Mouse (Mus musculus) kidney, adult 11 months (tissue): Measurements from ENCODE around the gene Gm21964.
A peak's percentile ranks its signal among the peaks of the same experiment; 100 is the strongest.

Source experiments
- DNase-seq: peaks from one replicate; pipeline ENCODE4 v3.0.0; 2022

Gene Gm21964

DNA sequence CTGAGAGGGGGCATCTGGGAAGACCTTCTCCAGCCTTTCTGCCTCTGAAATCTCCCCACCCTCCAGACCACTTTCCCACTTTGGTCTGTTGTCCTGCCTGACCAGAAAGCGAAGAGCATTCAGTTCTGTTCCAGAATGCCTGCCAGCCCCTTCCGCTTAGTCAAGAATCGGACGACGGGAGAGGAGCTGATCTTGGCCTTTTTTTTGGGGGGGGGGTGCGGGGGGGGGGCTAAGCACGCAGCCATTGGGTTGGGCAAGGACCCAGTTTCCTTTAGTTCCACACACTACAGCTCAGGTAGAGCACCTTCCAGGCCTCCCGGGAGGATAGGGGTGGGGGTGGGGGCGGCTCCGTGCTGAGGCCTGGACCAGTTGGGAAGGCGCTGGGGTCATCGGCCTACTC, at the start of gene Gm21964:
Gene Gm21964, plus strand, starts transcription at position 301 of the 400 bp plus-strand sequence.
- DNase-seq, result no peak

DNA sequence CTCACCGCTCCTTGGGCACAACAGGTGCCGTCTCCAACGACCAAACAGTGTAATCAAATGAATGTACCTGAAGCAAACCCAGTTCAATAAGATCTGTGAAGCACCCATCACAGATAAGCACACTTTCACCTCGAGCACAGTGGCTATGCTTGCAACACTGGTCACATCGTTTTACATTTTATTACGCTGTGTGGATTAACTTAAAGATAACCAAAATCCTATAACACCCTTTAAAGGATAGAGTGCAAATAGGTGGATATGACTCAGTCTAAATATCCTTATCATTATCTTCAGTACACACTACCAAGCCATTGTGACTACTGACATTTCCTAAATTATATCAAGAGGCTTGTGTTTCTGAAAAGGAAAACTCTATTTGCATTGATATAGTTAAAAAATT, 49.8 kb upstream of the Gm21964 start:
- no peak for DNase-seq

DNA sequence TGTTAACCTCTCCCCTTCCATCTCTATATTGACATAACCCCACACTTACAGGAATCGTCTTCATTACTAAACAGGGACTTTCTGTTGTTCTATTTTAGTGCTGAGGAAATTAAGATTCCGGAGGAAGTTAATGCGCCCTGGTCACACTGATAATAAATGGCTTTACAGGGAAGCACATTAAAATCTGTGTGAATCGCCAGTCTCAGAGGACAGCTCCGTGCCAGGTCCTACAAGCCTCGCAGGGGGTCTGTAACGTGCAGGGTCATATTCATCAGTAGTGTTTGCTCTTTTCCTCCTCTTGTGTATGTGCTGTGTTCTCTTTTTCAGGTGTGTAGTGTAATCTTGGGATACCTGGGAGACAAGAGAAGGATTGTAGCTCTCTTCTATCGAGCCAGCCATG, 42.8 kb upstream of the Gm21964 start:
- DNase-seq, result no peak

DNA sequence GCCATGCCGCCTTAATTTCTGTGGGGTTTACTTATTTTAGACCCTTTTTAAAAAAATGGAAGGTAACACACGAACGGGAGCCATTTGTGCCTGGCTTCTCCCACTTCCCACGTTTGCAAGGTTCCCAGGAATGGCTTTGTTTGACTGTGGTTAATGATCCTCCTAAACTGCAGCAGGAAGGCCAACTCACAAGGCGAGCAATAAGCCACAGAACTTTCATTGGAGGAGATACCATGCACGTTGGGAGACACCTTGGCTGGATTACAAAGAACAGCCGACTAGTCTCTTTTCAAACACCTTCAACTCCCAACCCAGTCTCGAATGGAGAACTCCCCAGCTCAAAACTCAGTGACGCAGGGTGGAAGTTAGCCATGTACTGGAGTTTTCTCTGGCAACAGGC, 36.8 kb upstream of the Gm21964 start:
- DNase-seq, result no peak

DNA sequence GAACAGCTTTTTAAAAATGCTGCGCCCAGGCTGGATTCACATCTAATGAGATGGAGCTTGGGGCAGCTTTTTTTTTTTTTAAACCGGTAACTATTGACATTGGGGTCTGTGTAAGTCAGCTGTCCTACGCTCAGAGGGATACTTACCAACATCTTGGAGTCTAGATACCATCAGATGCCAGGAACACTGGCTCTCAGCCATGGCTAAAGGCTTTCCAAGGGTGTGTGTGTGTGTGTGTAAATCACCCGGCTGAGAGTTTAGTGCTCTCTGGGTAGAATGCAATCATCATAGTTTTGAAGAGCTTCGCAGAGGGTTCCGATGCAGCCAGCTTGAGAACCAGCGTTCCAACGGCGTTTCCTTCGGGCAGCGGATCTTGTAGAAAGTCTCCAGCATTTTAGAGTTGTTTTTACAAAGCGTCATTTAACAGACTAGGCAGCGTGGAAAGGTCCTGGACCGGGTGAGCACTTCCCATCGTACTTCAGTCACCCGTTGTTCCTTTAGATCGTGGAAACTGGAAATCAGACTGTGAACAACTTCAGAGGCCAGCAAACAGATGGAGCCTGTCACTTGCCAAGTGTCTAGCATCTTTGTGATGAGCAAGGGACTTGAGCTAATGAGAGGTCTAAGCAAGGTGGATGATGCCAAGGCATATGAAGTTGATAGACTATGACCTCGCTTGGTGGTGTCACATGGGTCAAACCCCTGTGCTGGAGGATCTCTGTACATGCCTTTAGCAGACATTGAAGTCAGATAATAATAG, 36.2 kb upstream of the Gm21964 start:
- no peak for DNase-seq

DNA sequence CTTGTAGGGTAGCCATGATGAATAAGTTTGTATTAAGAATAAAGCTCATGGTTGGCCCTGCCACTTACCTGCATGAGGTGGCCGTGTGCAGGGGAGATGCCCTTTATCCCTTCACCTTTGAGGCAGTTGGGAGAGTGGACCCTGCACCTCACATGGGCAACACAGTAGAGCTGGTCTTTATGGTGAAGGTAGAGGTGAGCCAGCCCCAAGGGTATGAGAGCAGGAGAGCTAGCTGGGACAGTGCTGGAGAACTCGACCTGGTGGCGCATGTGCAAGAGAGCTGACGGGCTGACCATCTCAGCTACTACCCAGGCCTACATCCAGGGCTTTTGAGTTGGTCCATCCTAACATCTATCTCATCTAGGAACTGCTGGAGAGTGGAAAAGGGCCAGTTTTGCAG, 35.3 kb upstream of the Gm21964 start:
- DNase-seq, result no peak

DNA sequence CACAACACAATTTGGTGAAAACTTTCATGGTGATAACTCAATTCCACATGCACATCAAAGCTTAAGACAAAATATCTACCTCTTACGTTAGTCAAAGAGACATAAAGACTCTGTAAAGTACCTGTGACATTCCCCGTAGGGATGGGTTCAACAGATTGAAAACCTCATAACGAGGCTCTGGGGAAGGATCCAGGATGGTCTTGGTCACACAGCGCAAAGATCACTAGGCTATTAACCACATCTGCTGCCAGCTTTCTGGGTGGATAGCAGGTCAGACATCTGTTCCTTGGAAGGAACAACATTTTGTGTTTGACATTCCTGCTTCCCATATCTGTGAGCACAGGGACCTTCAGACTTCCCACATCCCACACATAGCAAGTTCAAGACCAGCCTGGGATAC, 31.3 kb upstream of the Gm21964 start:
- DNase-seq, result no peak

DNA sequence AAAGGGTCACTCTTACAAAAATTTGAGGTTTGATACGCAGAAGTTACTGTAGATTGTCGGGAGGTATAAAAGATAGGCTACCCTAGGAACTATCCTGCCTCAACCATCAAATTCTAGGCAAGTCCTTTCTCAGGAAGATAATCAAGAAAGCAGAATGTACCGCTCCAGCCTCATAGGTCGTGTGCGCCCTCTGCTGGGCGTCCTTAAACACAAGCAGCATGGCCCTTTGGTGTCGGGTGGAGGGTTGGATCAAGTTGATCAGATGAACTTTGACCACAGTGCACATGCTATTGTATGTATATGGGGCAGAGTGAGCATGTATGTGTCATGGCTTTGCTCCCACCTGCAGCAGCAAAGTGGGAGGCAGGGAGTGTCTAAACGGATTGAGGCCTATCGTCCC, 29.4 kb upstream of the Gm21964 start:
- no peak for DNase-seq

DNA sequence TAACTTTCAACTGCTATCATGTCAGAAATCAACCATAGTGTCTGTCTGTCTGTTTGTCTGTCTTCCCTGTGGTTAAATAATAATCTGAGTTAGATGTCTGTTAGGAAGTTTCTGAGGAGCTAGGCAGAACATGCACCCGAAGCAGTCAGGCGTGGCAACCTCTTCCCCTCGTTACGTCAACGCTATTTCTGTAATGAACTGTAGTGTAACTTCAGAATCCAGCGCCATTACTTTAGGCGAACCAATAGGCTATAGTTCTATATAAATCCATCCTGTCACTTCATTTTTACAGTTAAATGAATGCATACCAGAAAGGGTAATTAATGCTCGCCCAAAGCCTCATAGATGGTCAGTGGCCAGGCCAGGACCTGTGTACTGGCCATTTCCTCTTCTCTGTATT, 26.5 kb upstream of the Gm21964 start:
- no peak for DNase-seq

DNA sequence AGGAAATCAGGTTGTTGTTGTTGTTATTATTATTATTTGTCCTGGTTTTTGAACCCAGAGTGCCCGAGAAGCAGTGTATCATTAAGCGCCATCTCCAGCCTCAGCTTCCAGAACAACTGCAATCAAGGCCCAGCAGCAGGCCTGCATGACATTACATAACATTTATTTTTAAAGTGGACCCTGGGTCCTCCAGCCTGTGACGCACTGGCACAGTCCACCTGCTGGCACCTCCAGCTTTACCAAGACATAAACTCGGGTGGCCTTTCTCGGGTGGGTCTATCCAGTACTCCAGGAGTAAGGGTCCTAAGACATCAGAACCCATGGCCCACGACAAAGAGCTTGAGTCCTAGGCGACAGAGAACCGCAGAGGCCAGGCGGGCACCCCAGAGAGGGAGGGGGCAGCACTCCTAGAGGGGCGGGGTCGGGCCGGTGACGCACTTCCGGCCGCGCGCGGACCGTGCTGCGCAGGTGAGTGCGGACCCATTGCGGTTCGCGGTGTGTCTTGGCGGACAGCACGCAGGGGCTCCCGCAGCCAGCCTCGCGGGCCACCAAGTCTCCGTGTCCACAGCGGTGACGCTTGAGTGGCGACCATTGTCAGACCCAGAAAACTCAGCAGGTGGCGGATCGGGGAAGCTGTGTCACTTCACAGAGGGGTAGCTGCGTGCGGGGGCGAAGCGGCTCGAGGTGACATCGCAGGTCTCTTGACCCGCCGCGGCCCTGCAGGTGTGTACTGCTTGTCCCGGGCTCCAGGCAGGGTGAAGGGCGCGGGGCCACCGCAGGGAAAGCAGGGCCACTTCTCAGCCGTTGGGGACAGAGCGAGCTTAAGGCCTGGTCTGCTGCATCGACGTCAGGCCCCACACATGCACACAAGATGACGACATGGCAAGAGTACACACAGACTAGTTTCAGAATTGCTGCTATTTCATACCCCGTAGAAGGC, 21.5 kb upstream of the Gm21964 start, which contains the start of gene Zfp612:
Gene Zfp612, plus strand, starts transcription at position 465 of the 940 bp plus-strand sequence.
- peak; percentile 56 for DNase-seq

DNA sequence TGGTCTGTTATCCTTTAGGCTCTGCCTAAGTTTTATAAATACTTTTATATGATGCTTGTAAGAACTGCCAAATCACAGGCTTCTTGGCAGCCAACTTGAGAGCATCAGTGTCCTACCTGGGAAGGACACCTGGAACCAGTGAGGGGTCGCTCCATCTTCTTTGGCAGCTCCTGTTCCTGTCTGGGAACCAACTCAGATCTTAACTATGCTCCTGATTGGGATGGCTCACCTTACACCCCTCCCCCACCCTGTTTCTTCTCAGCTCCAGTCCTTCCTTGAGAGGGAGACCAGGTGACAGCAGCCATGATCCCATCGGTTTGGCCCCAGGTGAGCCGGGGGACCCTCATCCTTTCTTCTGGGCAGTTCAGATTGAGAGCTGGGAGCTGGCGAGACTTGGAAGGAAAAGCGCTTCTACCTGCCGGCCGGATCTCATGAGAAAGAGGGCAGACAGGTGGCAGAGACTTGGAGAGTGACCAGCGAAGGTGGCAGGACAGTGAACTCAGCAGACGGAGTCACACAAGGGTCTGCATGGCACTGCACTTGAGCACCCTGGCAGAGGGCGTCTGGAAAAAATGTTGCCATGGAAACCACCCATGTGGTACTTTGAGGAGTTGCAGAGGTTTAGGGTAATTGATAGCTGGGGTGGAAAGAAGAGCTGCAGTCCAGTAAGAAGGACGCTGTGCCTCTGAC, 18.4 kb upstream of the Gm21964 start:
- DNase-seq, result no peak

DNA sequence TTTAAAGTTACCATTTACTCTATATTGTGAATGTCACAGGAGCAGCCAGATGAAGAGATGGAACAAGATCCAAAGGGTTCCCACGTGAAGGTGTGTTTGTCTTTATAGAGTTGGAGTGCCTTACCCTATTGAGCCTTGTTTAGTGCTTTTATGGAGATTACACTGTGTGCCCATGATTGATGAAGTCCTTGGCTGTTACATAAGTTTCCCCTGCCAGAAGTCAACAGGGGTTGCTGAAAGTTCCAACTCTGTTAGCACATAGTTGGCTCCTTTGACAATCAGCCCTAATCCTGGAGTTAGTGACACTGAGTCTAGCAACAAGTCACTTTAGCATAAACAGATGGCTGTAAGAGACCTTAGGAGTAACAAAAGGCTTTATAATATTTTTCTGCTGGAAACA, 9.1 kb upstream of the Gm21964 start:
- no peak for DNase-seq

DNA sequence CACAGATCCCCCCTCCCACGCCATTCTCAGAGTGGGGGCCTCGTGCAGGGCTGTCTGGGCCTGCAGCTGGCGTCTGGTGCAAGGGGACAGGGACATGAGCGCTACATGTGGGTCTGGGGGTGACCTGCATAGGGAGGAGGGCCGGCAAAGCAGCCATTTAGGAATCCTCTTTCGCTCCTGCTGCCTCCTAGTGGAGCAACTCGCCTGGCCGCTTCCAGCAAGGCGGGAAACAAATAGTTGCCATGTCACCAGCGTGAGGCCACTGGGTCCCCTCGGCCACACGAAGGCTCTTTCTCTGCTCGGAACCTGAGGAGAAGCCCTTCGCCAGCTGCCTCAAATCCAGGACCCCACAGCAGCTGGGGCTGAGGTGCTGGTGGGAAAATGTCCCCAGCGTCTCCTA, 669 bp downstream of the Gm21964 start:
- DNase-seq, result no peak

DNA sequence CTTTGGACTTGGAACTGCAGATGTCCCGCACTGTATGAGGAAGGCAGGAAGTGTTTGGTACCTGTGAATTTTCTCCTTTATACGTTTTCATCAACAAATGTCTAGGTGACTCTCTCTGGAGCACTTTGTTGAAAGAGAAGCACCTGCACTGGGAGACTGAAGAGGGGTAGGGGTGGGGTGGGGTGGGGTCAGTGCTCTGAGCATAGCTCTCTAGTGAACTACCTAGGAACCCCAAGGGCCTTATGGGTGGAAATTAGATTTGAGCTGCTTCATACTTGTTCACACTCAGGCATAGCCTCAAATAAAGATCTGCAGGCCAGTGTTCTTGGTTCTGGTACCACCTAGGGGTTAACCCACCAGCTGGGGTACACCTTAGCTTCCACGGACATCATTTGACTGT, 1.6 kb downstream of the Gm21964 start, which contains the start of gene Gm17720:
Gene Gm17720, minus strand, starts transcription at position 101 of the 400 bp plus-strand sequence.
- DNase-seq, result no peak

DNA sequence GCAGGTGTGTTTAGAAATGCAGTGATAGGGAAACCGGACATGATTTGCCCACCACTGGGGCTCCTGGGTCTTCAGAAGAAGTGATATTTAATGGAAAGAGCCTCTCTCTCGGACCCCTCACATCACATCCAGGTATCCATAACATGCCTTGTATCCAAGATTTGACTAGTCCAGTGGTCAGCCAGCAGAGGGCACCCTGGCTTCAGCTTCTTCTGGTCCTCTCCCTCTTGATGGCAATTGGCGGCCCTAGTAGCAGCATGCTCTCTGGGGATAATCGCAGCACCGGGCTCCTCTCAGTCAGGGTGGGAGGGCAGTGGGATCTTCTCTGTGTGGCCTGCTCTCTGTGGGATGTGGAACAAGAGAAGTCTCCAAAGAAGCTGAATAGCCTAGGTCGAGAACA, 18.7 kb downstream of the Gm21964 start:
- no peak for DNase-seq

DNA sequence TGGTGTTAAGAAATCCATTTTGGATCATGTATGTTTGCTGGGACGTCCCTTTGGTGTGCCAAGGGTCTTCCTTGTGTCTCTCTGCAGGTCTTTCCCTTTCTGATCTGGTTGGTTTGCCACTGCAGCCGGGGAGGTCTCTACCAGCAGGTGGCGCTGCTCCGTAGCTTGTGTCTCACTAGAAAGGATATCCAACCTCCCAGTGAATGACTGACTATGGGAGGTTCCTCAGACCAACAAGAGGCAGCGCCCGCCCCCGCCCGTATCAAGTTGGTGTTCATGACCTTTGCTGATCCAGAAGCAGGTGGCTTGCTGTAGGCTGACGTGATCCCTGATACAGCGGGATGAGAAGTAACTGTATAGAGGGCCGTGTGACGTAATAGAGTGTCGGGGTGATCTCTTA, 29.5 kb downstream of the Gm21964 start:
- DNase-seq, result peak; percentile 45

DNA sequence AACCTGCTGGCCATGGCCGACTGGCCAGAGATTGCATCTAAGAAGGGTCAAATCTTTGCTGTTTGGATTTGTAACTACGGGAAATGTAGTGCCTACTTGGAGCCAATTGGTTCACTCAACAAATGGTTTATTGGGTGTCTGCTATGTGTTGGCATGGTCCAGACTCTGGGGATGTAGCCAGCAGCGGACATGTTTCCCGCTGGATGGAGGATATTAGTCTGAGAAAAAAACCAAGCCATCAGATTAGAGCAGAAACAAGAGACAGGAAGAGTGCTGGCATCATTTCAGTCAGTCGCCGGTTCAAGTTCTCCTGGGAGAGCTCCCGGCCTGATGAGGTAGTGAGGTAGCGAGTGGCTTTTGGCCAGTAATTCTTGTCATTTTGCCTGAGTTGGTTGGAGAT, 33.2 kb downstream of the Gm21964 start:
- no peak for DNase-seq

DNA sequence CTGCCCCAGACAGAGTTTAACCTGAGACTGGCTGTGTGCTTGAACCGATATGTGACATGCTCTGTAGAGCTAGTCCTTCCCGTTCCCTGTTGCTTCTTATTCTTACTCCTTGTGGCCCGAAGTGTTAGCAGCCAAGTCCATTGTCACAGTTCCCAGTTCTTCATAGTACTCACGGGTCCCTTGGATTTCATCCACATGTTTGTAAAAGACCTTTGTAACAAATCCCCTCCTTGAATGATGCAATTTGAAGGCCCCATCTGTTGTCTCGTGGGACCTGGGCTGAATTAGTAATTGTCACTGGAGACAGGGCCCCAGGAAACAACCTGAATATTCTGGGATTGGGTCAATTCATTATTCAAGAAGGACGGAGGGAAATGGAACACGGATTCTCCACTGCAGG, 34.5 kb downstream of the Gm21964 start:
- no peak for DNase-seq

DNA sequence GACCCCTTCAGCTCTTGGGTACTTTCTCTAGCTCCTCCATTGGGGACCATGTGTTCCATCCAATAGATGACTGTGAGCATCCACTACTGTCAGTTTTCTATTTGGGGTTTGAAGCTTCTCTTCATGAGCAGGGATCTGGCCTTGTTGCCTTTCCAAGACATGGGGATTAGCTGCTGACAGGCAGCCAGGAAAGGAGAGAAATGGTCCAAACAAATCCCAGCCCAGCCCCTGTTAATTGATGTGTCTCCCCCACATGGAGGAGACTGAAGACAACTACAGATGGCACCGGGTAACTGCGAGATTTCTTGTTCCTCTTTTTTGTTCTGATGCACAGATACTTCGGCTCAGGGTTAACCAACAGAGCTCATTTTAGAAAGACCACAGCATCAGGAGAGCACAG, 39.1 kb downstream of the Gm21964 start:
- DNase-seq, result no peak

DNA sequence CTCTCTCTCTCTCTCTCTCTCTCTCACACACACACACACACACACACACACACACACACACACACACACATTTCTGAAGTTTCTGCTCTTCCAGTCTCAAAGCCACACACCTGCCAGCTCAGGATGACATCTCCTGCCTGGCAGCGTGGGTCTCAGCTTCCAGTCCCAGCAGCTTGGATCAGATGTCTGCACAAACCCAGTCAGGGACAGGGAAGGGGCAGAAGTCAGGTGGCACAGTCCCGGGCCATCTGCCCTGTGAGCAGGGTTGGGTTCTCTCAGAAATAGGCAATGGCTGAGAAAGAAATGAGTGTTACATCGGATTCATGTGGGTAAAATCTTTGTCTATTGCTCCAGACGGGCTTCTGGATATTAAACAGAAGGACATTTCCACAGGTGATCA, 39.8 kb downstream of the Gm21964 start:
- no peak for DNase-seq

DNA sequence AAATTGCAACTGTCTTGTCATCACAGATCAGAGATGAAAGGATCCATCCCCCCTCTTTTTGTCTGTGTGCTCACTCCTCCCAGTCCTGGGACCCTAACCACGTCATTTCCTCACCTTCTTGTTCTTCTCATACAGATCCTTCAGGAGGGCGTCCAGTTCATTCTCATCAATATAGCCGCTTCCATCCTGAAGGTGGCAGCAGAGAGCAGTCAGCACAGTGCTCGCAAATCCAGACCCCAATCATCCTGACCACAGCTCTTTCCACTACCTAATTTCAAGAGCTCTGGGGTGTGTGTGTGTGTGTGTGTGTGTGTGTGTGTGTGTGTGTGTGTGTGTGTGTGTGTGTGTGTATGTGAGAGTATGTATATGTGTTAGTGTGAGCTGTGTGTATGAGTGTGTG, 44.5 kb downstream of the Gm21964 start:
- DNase-seq, result no peak

DNA sequence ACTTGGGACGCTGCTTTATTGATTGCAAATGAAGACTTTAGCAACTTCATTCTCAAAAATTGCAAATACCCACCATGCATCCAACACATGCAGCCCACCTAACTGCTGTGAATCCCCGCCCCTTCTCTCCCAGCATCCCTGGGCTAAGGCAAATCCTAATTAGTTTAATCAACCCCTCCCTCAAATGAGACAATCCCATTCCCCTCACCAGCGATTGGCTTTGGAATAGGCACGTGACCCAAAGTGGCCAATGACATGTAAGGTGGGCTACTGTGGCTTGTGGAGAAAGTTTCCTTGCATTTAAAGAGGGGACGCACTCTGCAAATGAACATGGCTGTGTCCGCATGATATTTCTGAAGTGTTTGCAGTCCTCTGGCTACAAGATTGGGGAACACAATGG, 51.9 kb downstream of the Gm21964 start:
- no peak for DNase-seq
